Mouse (Mus musculus) erythroblast, embryonic 14.5 days (primary cell): ENCODE data around the gene Cops8. TPM values are rescaled to one million over a fixed set of nuclear protein-coding genes. Genes with fewer than 3 reads are reported as not detected.

ENCODE experiments used
- H3K27me3 ChIP-seq: 2 replicates; pipeline ENCODE4 v1.6.1; 2012; ENCODE audit warnings: inconsistent platforms; ENCODE audit not compliant: control insufficient read depth
- H3K36me3 ChIP-seq: 2 replicates; pipeline ENCODE4 v1.6.1; 2012; ENCODE audit warnings: mild to moderate bottlenecking, inconsistent platforms; ENCODE audit not compliant: control insufficient read depth
- H3K4me1 ChIP-seq: 2 replicates; pipeline ENCODE4 v1.6.1; 2012; ENCODE audit warnings: inconsistent platforms; ENCODE audit not compliant: control insufficient read depth
- H3K4me3 ChIP-seq: replicated peaks from 2 replicates; pipeline ENCODE3; 2012; ENCODE audit warnings: moderate library complexity, mild to moderate bottlenecking, inconsistent platforms
- H3K9me3 ChIP-seq: 2 replicates; pipeline ENCODE4 v1.6.1; 2012; ENCODE audit warnings: low read length, inconsistent platforms, mixed read lengths; ENCODE audit not compliant: control insufficient read depth
- GATA1 ChIP-seq: IDR thresholded peaks from 2 replicates; pipeline ENCODE4 v1.6.1; 2012; ENCODE audit warnings: low read length, inconsistent platforms, mixed read lengths
- TAL1 ChIP-seq: IDR thresholded peaks from 3 replicates; pipeline ENCODE4 v1.6.1; 2012; ENCODE audit warnings: low read length, inconsistent platforms, mixed read lengths
- polyA plus RNA-seq: library from polyadenylated mRNA; stranded (reverse); fragments of >175 nt; gene quantifications from 2 replicates; pipeline ENCODE4 v1.2.3, GENCODE M21; 2012

The Cops8 gene
- polyA plus RNA-seq, 1 experiment, result 1.7 TPM

GRCm38 (mm10) chr1:90662491-90662890 is 59.7 kb downstream of the Cops8 start:
- TF ChIP-seq GATA1 (no peak), TAL1 (no peak)
- Histone ChIP-seq H3K27me3 (no peaks in the 10 kb centered on the region), H3K9me3 (no peaks in the 10 kb centered on the region), H3K36me3 (no peaks in the 10 kb centered on the region), H3K4me3 (no peak overlapping the region), H3K4me1 (no peaks in the 10 kb centered on the region)

Other genes with a start within 250 kb of the Cops8 start
- gene Col6a3, start 241.0 kb downstream of the Cops8 start, polyA plus RNA-seq, result 0.01 and 0.08 TPM in 2 replicates